Mouse (Mus musculus) midbrain, postnatal 0 days (tissue): ENCODE results near the gene Hes3. TPM values are rescaled to one million over a fixed set of nuclear protein-coding genes. Genes with fewer than 3 reads are reported as not detected.

ENCODE experiments used
- ATAC-seq: fragments of 200-750 bp; cut with Nextera tagmentation; 2 replicates; pipeline ENCODE4 v1.8.0; 2017; ENCODE audit warnings: moderate number of reproducible peaks, mild to moderate bottlenecking, moderate TSS enrichment, moderate library complexity; ENCODE audit not compliant: low FRiP score
- DNase-seq: peaks from one replicate; pipeline ENCODE4 v3.0.0-alpha.2; 2015; ENCODE audit warnings: low spot score
- H3K27ac ChIP-seq: fragments of 300-500 bp; sonication (generic); 2 replicates; pipeline ENCODE4 v1.5.1; 2014; ENCODE audit warnings: low read depth, mild to moderate bottlenecking, low read length, mixed read lengths
- H3K27me3 ChIP-seq: fragments of 300-500 bp; sonication (generic); 2 replicates; pipeline ENCODE4 v1.6.1; 2014; ENCODE audit warnings: low read length, control low read depth, mixed read lengths; ENCODE audit not compliant: insufficient read depth
- H3K36me3 ChIP-seq: fragments of 300-500 bp; sonication (generic); 2 replicates; pipeline ENCODE4 v1.6.1; 2014; ENCODE audit warnings: low read length, control low read depth, mixed read lengths; ENCODE audit not compliant: insufficient read depth
- H3K4me1 ChIP-seq: fragments of 300-500 bp; sonication (generic); 2 replicates; pipeline ENCODE4 v1.6.1; 2014; ENCODE audit warnings: mild to moderate bottlenecking, control low read depth, antibody characterized with exemption, low read length, mixed read lengths; ENCODE audit not compliant: insufficient read depth
- H3K4me2 ChIP-seq: fragments of 300-500 bp; sonication (generic); 2 replicates; pipeline ENCODE4 v1.6.1; 2014; ENCODE audit warnings: low read depth, mild to moderate bottlenecking, low read length, mixed read lengths; ENCODE audit not compliant: poor library complexity, severe bottlenecking
- H3K4me3 ChIP-seq: fragments of 300-500 bp; sonication (generic); 2 replicates; pipeline ENCODE4 v1.5.1; 2014; ENCODE audit warnings: low read depth, mild to moderate bottlenecking, low read length, moderate library complexity
- H3K9ac ChIP-seq: fragments of 300-500 bp; sonication (generic); replicated peaks from 2 replicates; pipeline ENCODE4 v1.6.1; 2014; ENCODE audit warnings: mild to moderate bottlenecking, low read length, moderate library complexity, mixed read lengths; ENCODE audit not compliant: poor library complexity, severe bottlenecking
- H3K9me3 ChIP-seq: fragments of 300-500 bp; sonication (generic); 2 replicates; pipeline ENCODE4 v1.6.1; 2016; ENCODE audit warnings: low read length, control low read depth
- CTCF ChIP-seq: IDR thresholded peaks from 2 replicates; pipeline ENCODE4 v1.5.1; 2016; ENCODE audit warnings: antibody characterized with exemption, mild to moderate bottlenecking
- WGBS: fragments of 180-500 bp; shearing (Covaris S2); extraction: QIAGEN DNeasy Blood & Tissue Kit; methylation state at CpG from one replicate; pipeline ENCODE4 v1.1.7; 2014; 5-methylcytosine and 5-hydroxymethylcytosine counted together
- polyA plus RNA-seq: library from polyadenylated mRNA; unstranded; fragments of >200 nt; fragmentation: Nextera tagmentation; extraction: Ambion mirVana; gene quantifications from 2 replicates; pipeline ENCODE4 v1.2.1, GENCODE M21; 2015
- total RNA-seq: library from RNA; depleted of rRNA; stranded (reverse); fragments of >200 nt; gene quantifications from 2 replicates; pipeline ENCODE4 v1.2.3, GENCODE M21; 2014; rRNA removed

Gene Hes3
- total and polyA plus RNA-seq, 2 experiments from 2014 or later = 0.19 TPM; not detected in 1

DNA sequence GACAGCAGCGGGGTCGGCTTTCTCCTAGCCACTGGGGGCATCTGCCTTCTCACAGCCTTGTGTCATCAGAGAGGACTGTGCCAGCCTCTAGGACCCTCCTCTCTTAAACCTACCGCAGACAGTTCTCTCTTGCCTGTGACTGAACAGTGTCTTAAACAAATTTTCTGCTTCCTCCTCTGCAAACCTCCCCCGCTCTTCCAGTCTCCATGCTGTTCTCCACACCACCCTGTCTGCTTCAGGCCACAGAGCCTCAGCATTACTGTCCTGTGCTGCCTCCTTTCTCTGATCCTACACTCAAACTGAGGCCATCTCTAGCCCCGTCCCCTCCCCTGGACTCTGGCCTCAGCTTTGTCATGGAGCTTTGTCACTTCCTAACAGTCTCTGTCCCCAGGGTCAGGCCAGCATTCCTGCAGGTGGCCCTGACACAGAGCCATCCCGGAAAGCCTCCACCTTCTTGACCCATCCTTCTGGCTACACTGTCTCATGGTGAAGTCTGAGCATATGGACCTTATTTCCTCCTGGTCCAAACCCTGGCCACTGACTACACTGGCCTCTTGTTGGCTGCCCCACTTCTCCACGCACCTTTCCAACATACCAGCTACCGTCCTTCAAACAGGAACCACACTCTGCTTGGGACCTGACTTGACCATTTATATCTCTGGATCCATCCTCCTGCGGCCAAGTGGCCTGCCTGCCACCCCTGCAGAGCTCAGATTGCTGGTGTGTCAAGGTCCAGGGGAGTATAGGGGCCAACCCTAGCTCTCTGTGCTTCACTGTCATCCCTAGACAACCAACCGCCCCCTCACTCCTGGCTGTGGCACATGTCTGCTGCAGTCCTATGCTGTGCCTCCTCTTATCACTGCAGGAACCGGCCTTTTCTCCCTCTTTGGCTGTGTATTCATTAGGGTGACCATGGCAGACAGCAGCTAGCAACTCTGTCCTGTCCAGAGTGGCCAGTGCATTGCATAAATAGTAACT, 46.6 kb downstream of the Hes3 start:
- Histone ChIP-seq H3K36me3 (peaks cover 29% of the 10 kb centered on the region), H3K9ac (no peak overlapping the region), H3K27ac (no peak overlapping the region), H3K4me2 (no peak overlapping the region), H3K9me3 (no peaks in the 10 kb centered on the region), H3K27me3 (no peaks in the 10 kb centered on the region), H3K4me3 (no peak overlapping the region), H3K4me1 (no peaks in the 10 kb centered on the region)
- TF ChIP-seq CTCF = no peak
- DNase-seq = no peak
- WGBS = 84% methylated on average over 11 of the region's 11 CpGs
- ATAC-seq = no peak

DNA sequence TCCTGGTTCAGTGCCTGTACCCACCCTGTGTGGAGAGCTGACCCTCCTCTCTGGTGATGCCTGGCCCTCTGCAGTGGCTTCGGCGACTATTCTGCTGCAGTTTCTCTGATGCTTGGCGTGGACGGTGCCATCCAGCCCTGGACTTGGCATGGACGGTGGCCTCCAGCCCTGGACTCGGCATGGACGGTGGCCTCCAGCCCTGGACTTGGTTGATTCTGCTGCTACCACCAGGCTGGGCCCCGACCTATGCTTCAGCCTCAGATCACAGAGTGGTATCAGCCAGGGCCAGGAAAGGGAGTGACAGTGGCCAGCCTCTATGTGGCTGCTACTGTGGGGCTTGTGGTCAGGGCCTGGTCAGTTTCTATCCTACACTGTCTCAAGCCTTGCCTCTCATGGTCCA, 47.5 kb downstream of the Hes3 start:
- DNase-seq = no peak
- H3K4me1 ChIP-seq = no peaks in the 10 kb centered on the region
- no peak overlapping the region for H3K9ac ChIP-seq
- no peak for TF ChIP-seq CTCF
- no peaks in the 10 kb centered on the region for H3K27me3 ChIP-seq
- 95% methylated on average over 8 of the region's 8 CpGs for WGBS
- peaks cover 37% of the 10 kb centered on the region for H3K36me3 ChIP-seq
- H3K4me2 ChIP-seq = no peak overlapping the region
- H3K27ac ChIP-seq = no peak overlapping the region
- no peaks in the 10 kb centered on the region for H3K9me3 ChIP-seq
- ATAC-seq = no peak
- H3K4me3 ChIP-seq = no peak overlapping the region

DNA sequence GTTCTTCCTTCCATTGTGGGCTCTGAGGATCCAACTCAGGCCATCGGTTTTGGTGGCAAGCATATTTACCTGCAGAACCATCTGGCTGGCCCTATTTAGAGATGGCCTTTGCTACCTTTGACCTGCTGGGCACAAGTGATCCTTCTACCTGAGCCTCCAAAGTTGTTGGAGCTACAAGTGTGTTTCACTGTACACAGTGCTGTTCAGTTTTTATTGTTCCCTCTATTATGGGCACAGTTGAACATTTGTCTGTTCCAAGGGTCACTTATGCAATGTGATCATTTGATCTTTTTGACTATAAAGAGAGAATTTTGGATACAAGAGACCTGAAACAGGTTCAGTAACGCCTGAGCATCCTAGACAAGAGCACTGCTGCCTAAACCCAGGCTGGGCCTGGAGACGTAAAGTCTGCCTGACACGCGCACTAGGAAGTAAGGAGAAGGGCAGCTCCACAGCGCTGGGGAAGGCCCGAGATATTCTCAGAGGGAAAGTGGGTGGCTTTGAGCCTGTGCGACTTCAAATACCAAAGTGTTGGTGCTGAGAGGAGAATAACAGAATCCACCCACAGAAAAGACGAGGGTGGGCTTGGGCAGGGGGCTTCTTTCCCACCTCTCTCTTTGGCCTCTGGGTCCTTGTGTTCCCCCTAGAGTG, 48.1 kb downstream of the Hes3 start:
- no peaks in the 10 kb centered on the region for H3K9me3 ChIP-seq
- no peaks in the 10 kb centered on the region for H3K27me3 ChIP-seq
- peaks cover 39% of the 10 kb centered on the region for H3K36me3 ChIP-seq
- H3K27ac ChIP-seq = no peak overlapping the region
- H3K4me3 ChIP-seq = no peak overlapping the region
- H3K4me2 ChIP-seq = no peak overlapping the region
- no peaks in the 10 kb centered on the region for H3K4me1 ChIP-seq
- no peak for TF ChIP-seq CTCF
- H3K9ac ChIP-seq = no peak overlapping the region
- ATAC-seq = no peak
- WGBS = 88% methylated on average over 9 of the region's 9 CpGs
- no peak for DNase-seq

DNA sequence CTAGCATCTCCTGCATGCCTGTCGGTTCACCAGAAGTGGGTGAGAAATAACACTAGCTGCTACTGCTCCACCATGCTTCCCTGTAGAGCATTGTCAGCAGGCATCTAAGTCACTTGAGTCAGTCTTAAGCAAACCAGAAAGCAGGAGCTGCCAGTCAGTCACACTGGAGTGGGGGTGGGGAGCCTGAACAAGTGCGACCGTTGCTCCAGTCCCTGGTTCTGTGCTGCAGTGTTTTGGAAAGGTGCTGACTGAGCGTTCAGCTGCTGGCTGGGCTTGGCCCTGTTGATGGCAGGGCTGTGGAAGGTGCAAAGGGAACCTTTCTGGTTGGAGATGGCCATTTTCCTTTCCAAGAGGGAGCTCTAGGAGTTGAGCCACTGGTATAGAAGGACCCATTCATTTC, 51.5 kb downstream of the Hes3 start:
- no peaks in the 10 kb centered on the region for H3K9me3 ChIP-seq
- no peaks in the 10 kb centered on the region for H3K27me3 ChIP-seq
- no peak overlapping the region for H3K9ac ChIP-seq
- no peak for TF ChIP-seq CTCF
- peaks cover 51% of the 10 kb centered on the region for H3K36me3 ChIP-seq
- no peak overlapping the region for H3K4me3 ChIP-seq
- H3K4me2 ChIP-seq = no peak overlapping the region
- H3K4me1 ChIP-seq = no peaks in the 10 kb centered on the region
- DNase-seq = no peak
- WGBS = 70% methylated on average over 4 of the region's 4 CpGs
- no peak overlapping the region for H3K27ac ChIP-seq
- ATAC-seq = no peak

Other genes starting within 250 kb of the Hes3 start
- 17.6 and 33.5 TPM in 2 replicates for gene Plekhg5, start 219.2 kb downstream of the Hes3 start, total RNA-seq
- 13.0 and 15.1 TPM in 2 replicates for gene Plekhg5, start 219.2 kb downstream of the Hes3 start, polyA plus RNA-seq
- 0.99 and 2.0 TPM in 2 replicates for gene Tnfrsf25, start 175.7 kb downstream of the Hes3 start, total RNA-seq
- gene Tnfrsf25, start 175.7 kb downstream of the Hes3 start, polyA plus RNA-seq = 0.38 and 0.49 TPM in 2 replicates
- gene Espn, start 139.3 kb downstream of the Hes3 start, total RNA-seq = 0.22 and 0.42 TPM in 2 replicates
- 0.22 and 0.53 TPM in 2 replicates for gene Espn, start 139.3 kb downstream of the Hes3 start, polyA plus RNA-seq
- not detected in 2 replicates for gene Hes2, start 132.8 kb downstream of the Hes3 start, total RNA-seq
- not detected in 2 replicates for gene Hes2, start 132.8 kb downstream of the Hes3 start, polyA plus RNA-seq
- gene Acot7, start 113.5 kb downstream of the Hes3 start, total RNA-seq = 228 and 259 TPM in 2 replicates
- gene Acot7, start 113.5 kb downstream of the Hes3 start, polyA plus RNA-seq = 510 and 544 TPM in 2 replicates
- gene Gpr153, start 17.4 kb downstream of the Hes3 start, total RNA-seq = 138 and 149 TPM in 2 replicates
- 20.1 and 21.2 TPM in 2 replicates for gene Gpr153, start 17.4 kb downstream of the Hes3 start, polyA plus RNA-seq
- gene Icmt, start 5.6 kb upstream of the Hes3 start, total RNA-seq = 34.6 and 38.9 TPM in 2 replicates
- 15.7 and 17.9 TPM in 2 replicates for gene Icmt, start 5.6 kb upstream of the Hes3 start, polyA plus RNA-seq
- gene Rnf207, start 27.3 kb upstream of the Hes3 start, total RNA-seq = 7.6 and 15.2 TPM in 2 replicates
- gene Rnf207, start 27.3 kb upstream of the Hes3 start, polyA plus RNA-seq = 7.2 and 8.8 TPM in 2 replicates
- gene Rpl22, start 34.1 kb upstream of the Hes3 start, total RNA-seq = 177 and 203 TPM in 2 replicates
- 125 and 148 TPM in 2 replicates for gene Rpl22, start 34.1 kb upstream of the Hes3 start, polyA plus RNA-seq
- gene Chd5, start 47.0 kb upstream of the Hes3 start, total RNA-seq = 95.0 and 98.6 TPM in 2 replicates
- 77.6 and 107 TPM in 2 replicates for gene Chd5, start 47.0 kb upstream of the Hes3 start, polyA plus RNA-seq
- 8.8 and 12.1 TPM in 2 replicates for gene Nphp4, start 185.0 kb upstream of the Hes3 start, total RNA-seq
- 3.7 and 4.8 TPM in 2 replicates for gene Nphp4, start 185.0 kb upstream of the Hes3 start, polyA plus RNA-seq
- gene Kcnab2, start 186.2 kb upstream of the Hes3 start, total RNA-seq = 51.5 and 66.9 TPM in 2 replicates
- gene Kcnab2, start 186.2 kb upstream of the Hes3 start, polyA plus RNA-seq = 30.2 and 34.8 TPM in 2 replicates